Mouse (Mus musculus) forelimb bud, embryonic 11.5 days (tissue): Measurements from ENCODE around the gene Nfya.

ENCODE experiments used
- DNase-seq: peaks from one replicate; pipeline ENCODE4 v3.0.0-alpha.2; 2012; ENCODE audit warnings: low read depth, low spot score

The Nfya gene

DNA sequence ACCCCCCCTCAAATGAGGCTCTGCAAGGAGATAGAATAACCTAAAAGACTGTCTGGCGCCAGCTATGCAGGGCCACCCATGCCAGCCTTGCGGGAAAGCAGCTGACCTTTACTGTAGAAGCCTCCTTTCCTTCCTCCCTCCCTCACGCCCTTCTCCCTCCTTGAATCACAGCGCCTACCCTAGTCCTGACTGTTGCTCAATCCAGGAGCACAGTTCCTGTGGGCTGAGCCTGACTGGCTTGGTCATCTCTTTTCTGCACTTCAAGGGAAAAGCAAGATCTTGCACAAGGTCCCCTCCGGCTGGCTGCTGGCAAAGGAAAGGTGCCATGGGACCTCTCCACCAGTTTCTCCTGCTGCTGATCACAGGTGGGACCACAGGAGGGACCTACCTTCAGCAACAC, 63.5 kb downstream of the Nfya start, which contains the start of gene Trem2:
Trem2 (plus strand) TSS at position 171 of the 400 bp plus-strand sequence.
- DNase-seq: no peak

DNA sequence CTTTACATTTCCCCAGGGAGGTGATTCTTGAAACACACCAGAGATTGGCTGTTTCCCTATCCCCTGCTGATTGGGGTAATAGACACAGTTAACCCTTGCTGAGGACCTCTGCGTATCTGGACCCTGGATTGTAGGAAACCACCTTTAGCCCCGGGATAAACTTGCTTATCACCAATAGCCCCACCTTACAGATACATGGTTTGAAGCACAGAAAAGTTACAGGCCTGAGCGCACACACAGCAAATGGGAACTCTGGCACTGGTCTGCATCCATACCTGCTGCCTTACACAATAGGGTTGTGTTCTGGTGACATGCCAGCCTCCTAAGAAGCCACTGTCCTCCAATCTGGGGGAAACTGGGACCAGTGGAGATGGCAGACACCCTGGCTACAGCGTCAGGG, 63.9 kb downstream of the Nfya start:
- no peak for DNase-seq

DNA sequence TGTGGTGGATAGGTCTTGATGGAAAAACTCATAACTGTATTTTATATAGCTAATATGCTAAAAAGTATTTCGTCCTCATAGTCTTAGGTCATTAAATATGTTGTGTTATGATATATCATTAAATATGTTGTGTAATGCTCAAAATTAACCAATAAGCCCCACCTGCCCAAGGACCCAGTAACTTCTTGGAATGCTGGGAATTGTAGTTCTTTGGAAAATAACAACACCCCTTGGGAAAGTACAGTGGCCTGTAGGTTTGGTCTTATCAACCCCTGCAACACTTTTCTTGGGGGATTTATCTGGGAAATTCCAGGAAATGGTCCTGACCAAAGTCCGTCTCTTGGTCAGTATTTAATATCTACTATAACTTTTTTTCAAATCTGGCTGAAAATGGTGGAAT, 66.6 kb downstream of the Nfya start:
- no peak for DNase-seq

DNA sequence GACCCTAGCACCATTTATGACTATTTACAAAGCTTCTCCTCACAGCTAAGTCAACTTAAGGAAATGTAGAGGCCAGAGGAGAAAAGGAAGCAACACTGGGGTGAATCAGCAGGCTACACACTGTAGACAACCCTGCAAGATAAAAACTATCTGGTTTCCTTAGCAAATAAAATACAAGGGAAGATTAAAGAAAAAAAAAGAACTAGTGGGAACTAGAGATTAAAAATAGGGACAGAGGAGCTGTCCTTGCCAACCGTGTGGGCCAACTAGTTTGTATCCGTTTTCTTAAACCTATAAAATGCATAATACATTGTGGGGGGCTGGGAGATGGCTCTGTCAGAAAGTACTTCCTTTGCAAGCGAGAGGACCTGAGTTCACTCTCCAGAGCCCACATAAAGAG, 67.8 kb downstream of the Nfya start:
- DNase-seq: no peak

DNA sequence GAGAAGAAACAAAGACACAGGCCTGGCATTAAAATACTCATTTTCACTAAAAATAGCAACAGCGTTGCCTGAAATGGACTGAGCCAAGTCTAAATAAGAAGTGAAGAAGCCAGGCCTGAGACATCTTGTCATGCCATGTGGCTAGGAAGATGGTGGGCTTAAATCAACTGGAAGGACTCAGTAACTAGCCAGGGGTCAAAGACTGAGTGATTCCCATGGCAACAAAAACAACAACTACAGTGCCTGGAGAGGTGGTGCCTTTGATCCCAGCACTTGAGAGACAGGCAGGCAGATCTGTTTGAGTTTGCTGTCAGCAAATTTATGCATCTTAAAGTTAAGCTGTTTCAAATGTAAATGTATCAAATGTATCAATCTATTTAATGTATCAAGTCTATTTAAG, 69.4 kb downstream of the Nfya start:
- DNase-seq: no peak
